Mouse (Mus musculus): Measurements from ENCODE around the gene Ptpn3.

DNA sequence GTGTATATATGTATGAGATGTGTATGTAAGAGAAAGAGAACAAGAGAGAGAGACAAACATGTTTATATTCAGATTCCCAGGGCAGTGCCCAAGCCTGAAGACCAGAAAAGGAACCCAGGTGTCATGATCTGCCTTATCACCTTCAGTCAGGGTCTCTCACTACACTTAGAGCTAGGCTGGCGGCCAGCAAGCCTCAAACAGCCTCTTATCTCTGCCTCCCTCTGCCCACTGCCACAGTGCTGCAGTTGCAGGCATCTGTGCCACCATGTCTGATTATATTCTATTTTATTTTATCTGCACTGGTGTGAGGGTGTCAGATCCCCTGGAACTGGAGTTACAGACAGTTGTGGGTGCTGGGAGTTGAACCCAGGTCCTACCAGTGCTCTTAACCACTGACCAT is 133.4 kb downstream of the Ptpn3 start:
- TF ChIP-seq POLR2A (IDR thresholded peaks at IDR 0.05; ENCODE audit: extremely low read depth, insufficient read depth, low read length): no peak
- TF ChIP-seq CTCF (IDR thresholded peaks at IDR 0.05; ENCODE audit: low read depth, low read length): no peak
